Mouse (Mus musculus): ENCODE results near the gene Fggy. TPM values are rescaled to one million over a fixed set of nuclear protein-coding genes. Genes with fewer than 3 reads are reported as not detected.

Gene Fggy
- polyA plus RNA-seq, 2 experiments from 2014 or later, result 5.4 to 6.3 TPM

GRCm38 (mm10) chr4:95787609-95788008 lies 230.3 kb downstream of the Fggy start:
- no peak for ATAC-seq

GRCm38 (mm10) chr4:95788867-95789266 lies 231.6 kb downstream of the Fggy start:
- ATAC-seq, result no peak

GRCm38 (mm10) chr4:95791913-95792475 lies 234.7 kb downstream of the Fggy start:
- ATAC-seq, result no peak

- ATAC-seq, result no peak
These were observed 236.5 kb downstream of the Fggy start for GRCm38 (mm10) chr4:95793647-95794328.

GRCm38 (mm10) chr4:95794651-95795050 lies 237.3 kb downstream of the Fggy start:
- no peak for ATAC-seq

GRCm38 (mm10) chr4:95795283-95795682 lies 238.0 kb downstream of the Fggy start:
- no peak for ATAC-seq

- no peak for ATAC-seq
These were observed 262.3 kb downstream of the Fggy start for GRCm38 (mm10) chr4:95819650-95820049.

GRCm38 (mm10) chr4:95821906-95822579 lies 264.7 kb downstream of the Fggy start:
- no peak for ATAC-seq

- ATAC-seq, result no peak
These were observed 270.9 kb downstream of the Fggy start for GRCm38 (mm10) chr4:95828164-95828563.

GRCm38 (mm10) chr4:95830320-95830719 lies 273.0 kb downstream of the Fggy start:
- ATAC-seq, result no peak

GRCm38 (mm10) chr4:95839860-95840259 lies 282.6 kb downstream of the Fggy start:
- ATAC-seq, result no peak

GRCm38 (mm10) chr4:95840389-95841053 lies 283.2 kb downstream of the Fggy start:
- ATAC-seq, result no peak

GRCm38 (mm10) chr4:95845981-95846617 lies 288.8 kb downstream of the Fggy start:
- ATAC-seq, result no peak

GRCm38 (mm10) chr4:95847219-95847618 lies 289.9 kb downstream of the Fggy start:
- no peak for ATAC-seq

- no peak for ATAC-seq
These were observed 290.4 kb downstream of the Fggy start for GRCm38 (mm10) chr4:95847664-95848063.

- no peak for ATAC-seq
These were observed 292.2 kb downstream of the Fggy start for GRCm38 (mm10) chr4:95849497-95849896.

- ATAC-seq, result no peak
These were observed 292.9 kb downstream of the Fggy start for GRCm38 (mm10) chr4:95850044-95850739.

GRCm38 (mm10) chr4:95852257-95852656 lies 294.9 kb downstream of the Fggy start:
- ATAC-seq, result no peak

GRCm38 (mm10) chr4:95856008-95856407 lies 298.7 kb downstream of the Fggy start:
- ATAC-seq, result no peak

GRCm38 (mm10) chr4:95860601-95861000 lies 303.3 kb downstream of the Fggy start:
- ATAC-seq, result no peak

GRCm38 (mm10) chr4:95861074-95861473 lies 303.8 kb downstream of the Fggy start:
- ATAC-seq, result no peak

GRCm38 (mm10) chr4:95861741-95862155 lies 304.4 kb downstream of the Fggy start:
- ATAC-seq, result no peak

Measured in CD4-positive, CD25-positive, alpha-beta regulatory T cell, adult 4 months (primary cell).